Mouse (Mus musculus) kidney, postnatal 0 days (tissue): Measurements from ENCODE around the gene Rab3c. TPM values are rescaled to one million over a fixed set of nuclear protein-coding genes. Genes with fewer than 3 reads are reported as not detected.

Source experiments
- ATAC-seq: fragments of 200-750 bp; cut with Nextera tagmentation; replicated peaks from 2 replicates; pipeline ENCODE4 v1.8.0; 2017; ENCODE audit warnings: low read depth, moderate number of reproducible peaks, moderate TSS enrichment, moderate library complexity; ENCODE audit not compliant: low FRiP score
- DNase-seq: peaks from one replicate; pipeline ENCODE4 v3.0.0-alpha.2; 2016; ENCODE audit warnings: low spot score
- H3K27ac ChIP-seq: fragments of 300-500 bp; sonication (generic); 2 replicates; pipeline ENCODE4 v1.5.1; 2014; ENCODE audit warnings: mild to moderate bottlenecking
- H3K27me3 ChIP-seq: fragments of 300-500 bp; sonication (generic); 2 replicates; pipeline ENCODE4 v1.6.1; 2014; ENCODE audit warnings: low read length, mixed read lengths; ENCODE audit not compliant: insufficient read depth
- H3K36me3 ChIP-seq: fragments of 300-500 bp; sonication (generic); 2 replicates; pipeline ENCODE4 v1.6.1; 2014; ENCODE audit warnings: low read length, mixed read lengths; ENCODE audit not compliant: insufficient read depth
- H3K4me1 ChIP-seq: fragments of 300-500 bp; sonication (generic); replicated peaks from 2 replicates; pipeline ENCODE4 v1.6.1; 2014; ENCODE audit warnings: antibody characterized with exemption, low read length, mixed read lengths; ENCODE audit not compliant: insufficient read depth
- H3K4me2 ChIP-seq: fragments of 300-500 bp; sonication (generic); 2 replicates; pipeline ENCODE4 v1.6.1; 2014; ENCODE audit warnings: mild to moderate bottlenecking, low read length, moderate library complexity, mixed read lengths
- H3K4me3 ChIP-seq: fragments of 300-500 bp; sonication (generic); replicated peaks from 2 replicates; pipeline ENCODE4 v1.5.1; 2014; ENCODE audit warnings: low read depth, low read length
- H3K9ac ChIP-seq: fragments of 300-500 bp; sonication (generic); 2 replicates; pipeline ENCODE4 v1.6.1; 2014; ENCODE audit warnings: low read depth, low read length
- H3K9me3 ChIP-seq: fragments of 300-500 bp; sonication (generic); replicated peaks from 2 replicates; pipeline ENCODE4 v1.6.1; 2016; ENCODE audit warnings: low read length, inconsistent platforms, mixed read lengths
- CTCF ChIP-seq: IDR thresholded peaks from 2 replicates; pipeline ENCODE4 v1.5.1; 2016; ENCODE audit warnings: antibody characterized with exemption, low read depth, mild to moderate bottlenecking, moderate library complexity
- WGBS: fragments of 180-500 bp; shearing (Covaris S2); extraction: QIAGEN DNeasy Blood & Tissue Kit; methylation state at CpG from one replicate; pipeline ENCODE4 v1.1.7; 2014; 5-methylcytosine and 5-hydroxymethylcytosine counted together
- polyA plus RNA-seq: library from polyadenylated mRNA; unstranded; fragments of >200 nt; fragmentation: Nextera tagmentation; extraction: Ambion mirVana; gene quantifications from 2 replicates; pipeline ENCODE4 v1.2.1, GENCODE M21; 2015

Gene Rab3c
- polyA plus RNA-seq, 1 experiment from 2014 or later, result 0.24 TPM

DNA sequence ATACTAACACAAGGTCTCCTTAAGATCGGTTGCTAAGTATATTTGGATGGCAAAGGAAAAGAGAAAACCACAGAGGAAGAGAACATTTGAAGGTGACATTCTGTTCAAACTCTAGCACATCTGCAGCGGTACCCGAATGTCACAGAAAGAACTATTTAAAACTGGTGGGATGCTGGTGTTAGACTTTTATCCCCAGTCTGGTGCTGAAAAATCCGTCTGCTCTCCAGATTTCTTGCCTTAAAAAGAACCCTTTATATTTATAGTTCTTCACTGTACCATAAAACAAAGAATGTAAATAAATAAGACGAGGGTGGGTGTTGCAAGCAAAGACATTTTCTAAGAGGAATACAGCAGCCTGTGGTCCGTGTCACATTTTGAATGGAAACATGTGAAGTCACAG lies 105.1 kb downstream of the Rab3c start:
- H3K9me3 ChIP-seq, result no peaks in the 10 kb centered on the region
- H3K27ac ChIP-seq, result no peak overlapping the region
- DNase-seq (no peak), ATAC-seq (no peak)
- TF ChIP-seq CTCF, result no peak
- H3K27me3 ChIP-seq, result no peaks in the 10 kb centered on the region
- no peaks in the 10 kb centered on the region for H3K4me1 ChIP-seq
- no peaks in the 10 kb centered on the region for H3K36me3 ChIP-seq
- no peak overlapping the region for H3K4me2 ChIP-seq
- WGBS, result 60% methylated on average over 6 of the region's 6 CpGs
- no peak overlapping the region for H3K4me3 ChIP-seq
- no peak overlapping the region for H3K9ac ChIP-seq

GRCm38 (mm10) chr13:110169669-110170068 lies 111.1 kb downstream of the Rab3c start:
- no peaks in the 10 kb centered on the region for H3K4me1 ChIP-seq
- H3K27ac ChIP-seq, result no peak overlapping the region
- DNase-seq (no peak), ATAC-seq (no peak)
- no peaks in the 10 kb centered on the region for H3K9me3 ChIP-seq
- no peak overlapping the region for H3K4me3 ChIP-seq
- H3K4me2 ChIP-seq, result no peak overlapping the region
- H3K27me3 ChIP-seq, result no peaks in the 10 kb centered on the region
- TF ChIP-seq CTCF, result no peak
- no peak overlapping the region for H3K9ac ChIP-seq
- H3K36me3 ChIP-seq, result no peaks in the 10 kb centered on the region
- 70% methylated on average over 3 of the region's 3 CpGs for WGBS

DNA sequence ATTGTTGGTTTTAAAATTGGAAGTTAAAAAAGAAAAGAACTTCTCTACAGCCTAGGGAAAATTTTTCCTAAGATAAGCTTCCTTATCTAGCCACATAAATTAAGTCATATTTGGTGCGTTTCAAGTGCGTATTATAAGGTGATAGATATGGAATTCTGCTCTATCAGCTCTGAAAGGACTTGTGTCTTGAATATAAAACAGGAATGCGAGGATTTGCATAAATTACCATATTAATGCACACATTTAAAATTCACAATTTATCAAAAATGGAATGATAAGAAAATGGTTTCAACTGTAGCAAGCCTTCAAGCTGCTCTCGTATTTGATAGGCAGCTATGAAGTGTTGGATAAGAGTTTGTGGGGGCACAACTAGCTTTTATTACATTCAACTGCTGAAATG lies 111.6 kb downstream of the Rab3c start:
- no peaks in the 10 kb centered on the region for H3K36me3 ChIP-seq
- DNase-seq (no peak), ATAC-seq (no peak)
- no peak overlapping the region for H3K27ac ChIP-seq
- no peaks in the 10 kb centered on the region for H3K27me3 ChIP-seq
- no peaks in the 10 kb centered on the region for H3K9me3 ChIP-seq
- H3K4me3 ChIP-seq, result no peak overlapping the region
- no peaks in the 10 kb centered on the region for H3K4me1 ChIP-seq
- 77% methylated on average over 4 of the region's 4 CpGs for WGBS
- H3K9ac ChIP-seq, result no peak overlapping the region
- no peak overlapping the region for H3K4me2 ChIP-seq
- no peak for TF ChIP-seq CTCF

DNA sequence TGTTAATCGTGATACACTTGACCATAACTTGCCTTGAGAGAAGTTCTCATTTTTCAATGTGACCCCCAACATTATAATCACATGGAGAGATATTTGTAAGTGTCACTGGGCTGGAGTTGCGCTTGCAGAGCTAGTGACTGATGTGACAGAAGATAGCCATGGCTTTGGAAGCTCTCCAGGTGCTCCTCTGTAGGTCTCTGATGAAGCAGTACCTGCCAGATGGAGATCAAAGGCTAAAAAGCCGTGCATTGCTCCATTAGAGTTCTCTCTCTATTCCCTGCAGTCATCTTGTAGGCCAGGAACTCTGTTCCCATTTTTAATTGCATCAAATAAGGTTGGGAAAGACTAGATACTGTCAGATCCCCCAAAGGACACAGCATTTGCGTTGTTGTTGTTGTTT lies 112.2 kb downstream of the Rab3c start:
- no peak overlapping the region for H3K9ac ChIP-seq
- 78% methylated on average over 4 of the region's 4 CpGs for WGBS
- DNase-seq, result no peak
- ATAC-seq, result no peak
- no peak overlapping the region for H3K4me3 ChIP-seq
- no peaks in the 10 kb centered on the region for H3K4me1 ChIP-seq
- no peak overlapping the region for H3K4me2 ChIP-seq
- no peak for TF ChIP-seq CTCF
- H3K27me3 ChIP-seq, result no peaks in the 10 kb centered on the region
- H3K36me3 ChIP-seq, result no peaks in the 10 kb centered on the region
- no peak overlapping the region for H3K27ac ChIP-seq
- no peaks in the 10 kb centered on the region for H3K9me3 ChIP-seq

DNA sequence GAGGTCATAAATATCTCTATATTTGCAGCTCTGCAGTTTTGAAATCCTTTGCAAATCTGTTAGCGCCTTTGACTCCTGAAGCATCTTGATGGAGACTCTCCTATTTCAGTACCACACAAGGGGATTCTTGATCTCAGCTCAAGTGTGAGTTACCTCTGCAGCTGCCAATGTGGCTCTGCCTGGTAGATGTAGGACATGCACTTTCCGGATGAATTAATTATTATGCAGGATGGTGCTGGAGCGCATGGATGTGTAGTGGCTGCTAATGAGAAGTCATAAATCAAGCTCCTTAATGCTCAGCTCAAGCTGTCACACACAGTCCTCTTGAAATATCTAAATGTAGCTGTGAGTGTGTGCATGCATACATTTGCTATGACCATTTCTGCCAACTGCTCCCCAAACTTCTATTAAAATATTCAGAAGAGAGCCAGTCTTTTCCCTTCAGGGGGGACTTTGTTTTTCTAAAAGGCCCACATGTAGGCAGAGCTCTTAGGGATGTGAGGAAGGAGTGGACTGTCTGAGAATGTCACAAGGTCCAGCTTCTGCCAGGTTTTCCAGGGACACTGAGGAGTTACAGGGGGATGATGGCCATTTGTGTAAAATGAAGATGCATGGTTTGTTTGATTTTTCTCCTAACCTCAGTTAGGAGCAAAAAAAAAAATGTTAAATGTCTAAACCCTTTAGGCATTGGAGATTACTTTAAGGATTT lies 114.0 kb downstream of the Rab3c start:
- no peak for ATAC-seq
- H3K27ac ChIP-seq, result no peak overlapping the region
- H3K36me3 ChIP-seq, result no peaks in the 10 kb centered on the region
- DNase-seq, result peak; percentile 31
- no peaks in the 10 kb centered on the region for H3K9me3 ChIP-seq
- 33% methylated on average over 3 of the region's 3 CpGs for WGBS
- no peak overlapping the region for H3K4me2 ChIP-seq
- TF ChIP-seq CTCF, result no peak
- no peak overlapping the region for H3K9ac ChIP-seq
- H3K4me1 ChIP-seq, result no peaks in the 10 kb centered on the region
- H3K27me3 ChIP-seq, result no peaks in the 10 kb centered on the region
- no peak overlapping the region for H3K4me3 ChIP-seq

DNA sequence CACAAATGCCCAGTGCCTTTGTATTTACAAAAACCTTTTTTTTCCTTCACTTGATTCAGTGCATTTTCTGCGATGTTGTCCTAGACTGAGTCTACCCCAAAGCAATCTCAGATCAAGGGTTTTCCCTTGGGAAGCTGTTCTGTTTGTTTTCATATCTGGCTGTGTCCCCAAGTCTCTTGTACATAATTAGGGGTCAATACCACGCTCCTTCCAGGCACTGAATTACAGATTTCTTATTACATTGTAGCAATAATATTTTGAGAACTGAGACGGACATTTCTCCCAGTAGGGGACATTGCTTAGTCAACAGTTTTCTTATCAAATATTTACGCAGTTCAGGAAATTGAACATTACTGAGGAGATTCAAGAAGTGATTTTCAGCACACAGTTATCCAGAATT lies 120.8 kb downstream of the Rab3c start:
- 65% methylated on average over 4 of the region's 4 CpGs for WGBS
- Histone ChIP-seq H3K27ac (no peak overlapping the region), H3K36me3 (no peaks in the 10 kb centered on the region), H3K4me1 (no peaks in the 10 kb centered on the region), H3K27me3 (no peaks in the 10 kb centered on the region), H3K4me3 (no peak overlapping the region), H3K9me3 (no peaks in the 10 kb centered on the region), H3K9ac (no peak overlapping the region), H3K4me2 (no peak overlapping the region)
- DNase-seq, result peak; percentile 39
- TF ChIP-seq CTCF, result no peak
- ATAC-seq, result no peak
